Mouse (Mus musculus) ovary, postnatal 36 days (tissue): ENCODE measurements around the gene Rffl.
"Not testable (repeated sequence)": the region's sequence is repeated elsewhere in the genome, so short reads cannot be mapped to it uniquely, and the experiment has no call there.

Experiments
- DNase-seq: peaks from one replicate; pipeline ENCODE4 v3.0.0; 2022; ENCODE audit warnings: low spot score, mixed read lengths

The Rffl gene

GRCm38 (mm10) chr11:82845415-82846078 lies 25.5 kb downstream of the Rffl start:
- DNase-seq = peak; percentile 68

DNA sequence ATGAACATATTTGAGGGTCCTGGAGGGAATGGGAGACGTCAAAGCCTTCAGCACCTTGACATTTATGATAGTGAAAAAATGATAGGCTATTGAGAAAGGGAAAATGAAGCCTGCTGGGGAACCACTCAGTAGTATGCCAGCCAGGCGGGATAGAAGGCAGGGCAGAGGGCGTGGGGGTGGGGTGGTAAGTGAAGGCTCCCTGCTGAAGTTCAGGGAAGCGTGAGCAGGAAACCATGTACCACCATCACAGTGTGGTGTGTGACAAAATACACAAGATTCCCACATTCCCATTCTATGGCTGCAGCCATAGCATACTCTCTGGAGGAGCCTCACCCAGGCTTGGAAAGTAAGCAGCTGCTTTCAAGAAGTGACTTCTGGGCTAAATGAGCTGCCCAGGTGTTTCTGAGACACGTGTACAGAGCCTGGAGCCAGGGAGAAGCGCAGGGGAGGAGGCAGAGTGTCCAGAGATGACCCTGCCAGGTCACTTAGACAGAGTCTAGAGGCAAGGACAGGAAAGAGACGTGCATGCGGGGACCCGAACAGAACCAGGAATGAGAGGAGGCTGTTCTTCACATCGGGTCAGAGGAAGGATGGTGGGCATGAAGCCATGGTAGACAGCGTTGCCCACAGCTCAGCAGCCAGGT lies 26.1 kb downstream of the Rffl start:
- no peak for DNase-seq

DNA sequence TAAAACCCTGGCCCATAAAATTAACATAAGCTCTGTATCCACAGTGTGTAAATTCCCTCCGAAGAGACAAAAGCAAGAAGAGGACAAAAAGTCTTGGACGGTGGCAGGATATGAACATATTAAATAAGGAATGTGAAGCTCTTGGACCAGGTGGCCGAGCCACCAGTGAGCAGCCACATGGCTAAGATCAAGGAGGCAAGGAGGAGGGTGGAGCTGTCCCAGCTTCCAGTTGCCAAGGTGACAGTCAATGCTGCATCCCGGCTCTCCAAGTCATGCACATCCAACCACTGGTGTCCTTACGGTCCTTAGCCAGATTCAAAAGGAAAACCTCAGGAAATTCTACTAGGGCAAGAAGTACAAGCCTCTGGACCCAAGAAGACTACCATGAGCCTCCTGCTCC lies 32.5 kb downstream of the Rffl start:
- DNase-seq = no peak

GRCm38 (mm10) chr11:82837848-82838247 lies 33.2 kb downstream of the Rffl start:
- DNase-seq = no peak

- DNase-seq = no peak
These were observed 33.8 kb downstream of the Rffl start for GRCm38 (mm10) chr11:82837192-82837591.

- DNase-seq = no peak
These were observed 35.2 kb downstream of the Rffl start for GRCm38 (mm10) chr11:82835616-82836432.

DNA sequence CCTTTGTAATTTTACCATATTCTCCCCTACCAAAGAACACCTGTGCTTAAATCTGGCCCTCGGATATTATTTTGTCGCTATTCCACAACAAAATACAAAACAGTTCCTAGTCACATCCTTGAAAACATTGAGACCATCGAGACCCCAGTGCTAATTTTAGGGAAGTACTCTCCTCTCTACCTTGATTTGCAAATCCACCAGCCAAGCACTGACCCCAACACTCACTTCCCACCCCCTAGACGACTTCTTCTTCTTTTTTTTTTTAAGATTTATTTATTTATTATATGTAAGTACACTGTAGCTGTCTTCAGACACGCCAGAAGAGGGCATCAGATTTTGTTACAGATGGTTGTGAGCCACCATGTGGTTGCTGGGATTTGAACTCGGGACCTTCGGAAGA lies 36.7 kb downstream of the Rffl start:
- not testable (repeated sequence) for DNase-seq

DNA sequence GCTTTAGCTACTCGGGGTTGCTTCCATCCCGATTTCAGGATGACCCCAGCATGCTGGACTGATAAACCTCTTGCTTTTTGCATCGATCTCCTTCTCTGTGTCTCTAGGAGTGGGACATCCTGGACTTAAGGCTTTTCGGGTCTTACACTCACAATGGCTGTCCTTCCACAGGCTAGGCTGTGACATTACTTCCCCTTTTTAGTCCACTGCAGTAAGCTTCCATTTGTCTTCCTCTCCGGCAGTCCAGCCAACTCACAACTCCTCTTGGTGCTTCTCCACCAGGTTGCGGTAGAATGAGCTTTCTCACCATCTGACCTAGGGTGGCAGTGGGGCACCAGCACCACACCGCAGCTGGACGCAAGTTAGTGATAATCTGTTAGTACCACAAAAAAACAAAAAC lies 37.1 kb downstream of the Rffl start:
- DNase-seq = no peak

GRCm38 (mm10) chr11:82832402-82832801 lies 38.6 kb downstream of the Rffl start:
- DNase-seq = not testable (repeated sequence)

GRCm38 (mm10) chr11:82831008-82831893 lies 39.8 kb downstream of the Rffl start:
- no peak for DNase-seq

DNA sequence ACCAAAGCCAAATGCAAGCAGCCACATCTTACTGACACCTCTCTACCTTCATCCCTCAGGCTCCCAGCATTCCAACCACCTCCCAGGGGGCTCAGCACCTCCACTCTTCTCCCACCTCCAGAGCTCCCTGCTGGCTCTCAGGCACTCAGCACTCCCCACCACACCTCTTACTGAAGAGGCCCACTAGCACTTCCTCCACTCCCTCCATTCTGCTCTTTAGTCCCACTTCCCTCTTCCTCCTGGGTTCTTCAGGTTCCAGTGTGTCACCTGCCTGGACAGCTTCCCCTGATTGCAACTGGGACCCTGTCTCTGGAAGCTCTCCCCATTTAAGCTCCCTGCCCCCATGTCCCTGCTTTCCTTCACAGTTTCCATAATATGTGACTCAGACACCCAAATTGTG lies 44.2 kb downstream of the Rffl start:
- no peak for DNase-seq

GRCm38 (mm10) chr11:82820788-82821456 lies 50.1 kb downstream of the Rffl start:
- no peak for DNase-seq

GRCm38 (mm10) chr11:82819350-82819749 lies 51.7 kb downstream of the Rffl start:
- DNase-seq = no peak

- peak; percentile 14 for DNase-seq
These were observed 62.5 kb downstream of the Rffl start for GRCm38 (mm10) chr11:82808485-82808884.

DNA sequence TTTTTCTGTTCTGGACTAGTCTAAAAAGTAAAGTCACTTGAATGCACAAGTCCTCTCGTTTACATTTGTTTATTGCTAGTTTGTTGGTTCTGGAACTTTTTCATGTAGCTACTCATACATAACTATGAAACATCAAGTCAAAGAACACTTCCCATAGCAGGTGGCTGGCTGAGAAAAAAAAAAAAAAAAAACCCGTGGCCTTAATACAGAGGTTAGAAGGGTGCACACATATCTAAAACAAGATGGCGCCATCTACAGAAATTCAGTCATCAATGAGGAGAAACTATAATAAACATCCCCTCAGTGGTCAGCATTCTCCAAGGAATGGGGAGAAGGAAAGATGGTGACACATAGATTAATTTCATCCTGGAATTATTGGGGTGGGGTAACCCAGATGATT lies 63.6 kb downstream of the Rffl start:
- DNase-seq = no peak

DNA sequence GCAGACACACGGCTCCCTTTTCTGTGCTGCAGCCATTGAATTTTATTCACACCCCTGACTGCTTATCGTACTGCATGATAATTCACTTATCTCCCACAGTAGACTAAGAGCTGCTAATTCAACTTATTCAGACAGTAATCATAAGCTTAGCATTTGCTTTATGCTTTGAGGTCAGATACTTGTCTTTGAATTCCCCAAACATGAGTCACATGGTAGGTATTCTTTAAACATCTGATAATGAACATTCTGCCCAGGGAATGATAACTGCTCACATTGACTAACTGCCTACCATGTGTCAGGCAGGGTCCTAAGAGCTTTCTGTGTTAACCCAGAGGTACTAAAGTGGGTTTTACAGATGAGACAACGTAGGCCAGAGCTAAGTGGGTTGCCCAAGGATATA lies 64.4 kb downstream of the Rffl start:
- no peak for DNase-seq

DNA sequence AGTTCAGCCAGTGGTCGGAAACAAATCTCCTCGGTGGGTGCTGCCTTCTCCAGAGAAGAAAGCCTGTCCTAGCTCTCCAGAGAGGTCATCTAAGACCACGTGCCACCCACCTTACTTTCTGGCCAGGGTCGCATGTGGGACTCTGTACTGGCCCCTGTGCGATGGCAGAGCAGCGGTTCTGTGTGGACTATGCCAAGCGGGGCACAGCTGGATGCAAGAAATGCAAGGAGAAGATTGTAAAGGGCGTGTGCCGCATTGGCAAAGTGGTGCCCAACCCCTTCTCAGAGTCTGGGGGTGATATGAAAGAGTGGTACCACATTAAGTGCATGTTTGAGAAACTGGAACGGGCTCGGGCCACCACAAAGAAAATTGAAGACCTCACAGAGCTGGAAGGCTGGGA lies 87.6 kb downstream of the Rffl start:
- no peak for DNase-seq

- DNase-seq = no peak
These were observed 88.8 kb downstream of the Rffl start for GRCm38 (mm10) chr11:82782197-82782596.

GRCm38 (mm10) chr11:82780983-82781903 lies 89.8 kb downstream of the Rffl start, which contains the start of gene Lig3:
TSS of gene Lig3 (plus strand) at chr11:82781108.
- DNase-seq = peak; percentile 94

GRCm38 (mm10) chr11:82780134-82780533 lies 90.9 kb downstream of the Rffl start:
- DNase-seq = no peak
